Mouse (Mus musculus): ENCODE data around the gene Ap2b1. TPM values are rescaled to one million over a fixed set of nuclear protein-coding genes. Genes with fewer than 3 reads are reported as not detected.

Ap2b1 gene
- polyA plus RNA-seq, 1 experiment from 2014 or later = 65.1 TPM

- Histone ChIP-seq H3K36me3 (ENCODE audit: control insufficient read depth, insufficient read depth, low read length) (peaks cover 58% of the 10 kb centered on the region), H3K9ac (ENCODE audit: low read length) (no peak overlapping the region), H3K4me3 (ENCODE audit: low read depth, low read length) (no peak overlapping the region), H3K4me2 (ENCODE audit: low read length) (no peak overlapping the region), H3K27me3 (replicated peaks; ENCODE audit: control insufficient read depth, insufficient read depth, low read length) (no peaks in the 10 kb centered on the region), H3K27ac (ENCODE audit: low read depth) (no peak overlapping the region), H3K4me1 (replicated peaks; ENCODE audit: control insufficient read depth, insufficient read depth, low read length) (no peaks in the 10 kb centered on the region), H3K9me3 (ENCODE audit: control insufficient read depth, low read length) (no peaks in the 10 kb centered on the region)
- ATAC-seq (replicated peaks; ENCODE audit: low FRiP score, low TSS enrichment, low read depth) (no peak), DNase-seq (ENCODE audit: low spot score) (no peak)
- 83% methylated on average over 5 of the region's 5 CpGs for WGBS
Observed at GRCm38 (mm10) chr11:83398724-83399123, 99.9 kb downstream of the Ap2b1 start.

GRCm38 (mm10) chr11:83403787-83404186 lies 105.0 kb downstream of the Ap2b1 start:
- H3K4me2 ChIP-seq (ENCODE audit: low read length) = no peak overlapping the region
- H3K27ac ChIP-seq (ENCODE audit: low read depth) = no peak overlapping the region
- H3K36me3 ChIP-seq (ENCODE audit: control insufficient read depth, insufficient read depth, low read length) = peaks cover 23% of the 10 kb centered on the region
- ATAC-seq (replicated peaks; ENCODE audit: low FRiP score, low TSS enrichment, low read depth) (no peak), DNase-seq (ENCODE audit: low spot score) (no peak)
- H3K27me3 ChIP-seq (replicated peaks; ENCODE audit: control insufficient read depth, insufficient read depth, low read length) = no peaks in the 10 kb centered on the region
- H3K4me1 ChIP-seq (replicated peaks; ENCODE audit: control insufficient read depth, insufficient read depth, low read length) = no peaks in the 10 kb centered on the region
- 78% methylated on average over 7 of the region's 7 CpGs for WGBS
- H3K9me3 ChIP-seq (ENCODE audit: control insufficient read depth, low read length) = no peaks in the 10 kb centered on the region
- no peak overlapping the region for H3K9ac ChIP-seq (ENCODE audit: low read length)
- no peak overlapping the region for H3K4me3 ChIP-seq (ENCODE audit: low read depth, low read length)

- no peak for DNase-seq (ENCODE audit: low spot score)
- Histone ChIP-seq H3K4me1 (replicated peaks; ENCODE audit: control insufficient read depth, insufficient read depth, low read length) (peaks cover 5% of the 10 kb centered on the region; the same call in 1 of the 2 replicates), H3K27me3 (replicated peaks; ENCODE audit: control insufficient read depth, insufficient read depth, low read length) (0 out of 2 replicates have a peak, but pooled peaks cover 10% of the 10 kb centered on the region), H3K9ac (ENCODE audit: low read length) (no peak overlapping the region), H3K4me2 (ENCODE audit: low read length) (no peak overlapping the region), H3K27ac (ENCODE audit: low read depth) (no peak overlapping the region), H3K36me3 (ENCODE audit: control insufficient read depth, insufficient read depth, low read length) (peaks cover 17% of the 10 kb centered on the region), H3K4me3 (ENCODE audit: low read depth, low read length) (no peak overlapping the region), H3K9me3 (ENCODE audit: control insufficient read depth, low read length) (no peaks in the 10 kb centered on the region)
- no peak for ATAC-seq (replicated peaks; ENCODE audit: low FRiP score, low TSS enrichment, low read depth)
- WGBS = 54% methylated on average over 3 of the region's 3 CpGs
Observed at GRCm38 (mm10) chr11:83406391-83406790, 107.6 kb downstream of the Ap2b1 start.

- no peak overlapping the region for H3K27ac ChIP-seq (ENCODE audit: low read depth)
- WGBS = 33% methylated on average over 8 of the region's 8 CpGs
- H3K4me2 ChIP-seq (ENCODE audit: low read length) = no peak overlapping the region
- DNase-seq (ENCODE audit: low spot score) (no peak), ATAC-seq (replicated peaks; ENCODE audit: low FRiP score, low TSS enrichment, low read depth) (no peak)
- H3K36me3 ChIP-seq (ENCODE audit: control insufficient read depth, insufficient read depth, low read length) = peaks cover 6% of the 10 kb centered on the region
- no peak overlapping the region for H3K9ac ChIP-seq (ENCODE audit: low read length)
- peaks cover 5% of the 10 kb centered on the region; the same call in 1 of the 2 replicates for H3K4me1 ChIP-seq (replicated peaks; ENCODE audit: control insufficient read depth, insufficient read depth, low read length)
- H3K4me3 ChIP-seq (ENCODE audit: low read depth, low read length) = no peak overlapping the region
- no peaks in the 10 kb centered on the region for H3K9me3 ChIP-seq (ENCODE audit: control insufficient read depth, low read length)
- H3K27me3 ChIP-seq (replicated peaks; ENCODE audit: control insufficient read depth, insufficient read depth, low read length) = 0 out of 2 replicates have a peak, but pooled peaks cover 10% of the 10 kb centered on the region
Observed at GRCm38 (mm10) chr11:83408242-83408641, 109.4 kb downstream of the Ap2b1 start.

- DNase-seq (ENCODE audit: low spot score) = peak; percentile 71
- Histone ChIP-seq H3K27me3 (replicated peaks; ENCODE audit: control insufficient read depth, insufficient read depth, low read length) (0 out of 2 replicates have a peak, but pooled peaks cover 10% of the 10 kb centered on the region), H3K4me2 (ENCODE audit: low read length) (peak within 1 kb of the TSS; percentile 87), H3K9me3 (ENCODE audit: control insufficient read depth, low read length) (no peaks in the 10 kb centered on the region), H3K36me3 (ENCODE audit: control insufficient read depth, insufficient read depth, low read length) (no peaks in the 10 kb centered on the region), H3K4me1 (replicated peaks; ENCODE audit: control insufficient read depth, insufficient read depth, low read length) (peaks cover 5% of the 10 kb centered on the region; the same call in 1 of the 2 replicates), H3K9ac (ENCODE audit: low read length) (peak within 1 kb of the TSS; percentile 62), H3K27ac (ENCODE audit: low read depth) (no peak within 1 kb of the TSS), H3K4me3 (ENCODE audit: low read depth, low read length) (peak within 1 kb of the TSS; percentile 71)
- peak; percentile 61 for ATAC-seq (replicated peaks; ENCODE audit: low FRiP score, low TSS enrichment, low read depth)
- WGBS = 2% methylated on average over 28 of the region's 44 CpGs
Observed at GRCm38 (mm10) chr11:83409087-83409754, 110.4 kb downstream of the Ap2b1 start, which contains the start of gene Rasl10b. Rasl10b (plus strand) TSS chr11:83409137.

GRCm38 (mm10) chr11:83409792-83410291 lies 111.0 kb downstream of the Ap2b1 start:
- H3K27ac ChIP-seq (ENCODE audit: low read depth) = no peak overlapping the region
- no peaks in the 10 kb centered on the region for H3K36me3 ChIP-seq (ENCODE audit: control insufficient read depth, insufficient read depth, low read length)
- H3K9me3 ChIP-seq (ENCODE audit: control insufficient read depth, low read length) = no peaks in the 10 kb centered on the region
- peaks cover 5% of the 10 kb centered on the region; the same call in 1 of the 2 replicates for H3K4me1 ChIP-seq (replicated peaks; ENCODE audit: control insufficient read depth, insufficient read depth, low read length)
- peak overlapping the region; percentile 62 for H3K9ac ChIP-seq (ENCODE audit: low read length)
- peak overlapping the region; percentile 71 for H3K4me3 ChIP-seq (ENCODE audit: low read depth, low read length)
- WGBS = 2% methylated on average over 26 of the region's 40 CpGs
- peak; percentile 66 for DNase-seq (ENCODE audit: low spot score)
- 0 out of 2 replicates have a peak, but pooled peaks cover 10% of the 10 kb centered on the region for H3K27me3 ChIP-seq (replicated peaks; ENCODE audit: control insufficient read depth, insufficient read depth, low read length)
- peak overlapping the region; percentile 87 for H3K4me2 ChIP-seq (ENCODE audit: low read length)
- peak; percentile 38; the same call in 1 of the 2 replicates for ATAC-seq (replicated peaks; ENCODE audit: low FRiP score, low TSS enrichment, low read depth)

GRCm38 (mm10) chr11:83410510-83410909 lies 111.7 kb downstream of the Ap2b1 start:
- Histone ChIP-seq H3K4me2 (ENCODE audit: low read length) (peak overlapping the region; percentile 87), H3K27me3 (replicated peaks; ENCODE audit: control insufficient read depth, insufficient read depth, low read length) (0 out of 2 replicates have a peak, but pooled peaks cover 10% of the 10 kb centered on the region), H3K27ac (ENCODE audit: low read depth) (no peak overlapping the region), H3K36me3 (ENCODE audit: control insufficient read depth, insufficient read depth, low read length) (no peaks in the 10 kb centered on the region), H3K9ac (ENCODE audit: low read length) (no peak overlapping the region), H3K4me3 (ENCODE audit: low read depth, low read length) (peak overlapping the region; percentile 71; the same call in 1 of the 2 replicates), H3K4me1 (replicated peaks; ENCODE audit: control insufficient read depth, insufficient read depth, low read length) (peaks cover 5% of the 10 kb centered on the region; the same call in 1 of the 2 replicates), H3K9me3 (ENCODE audit: control insufficient read depth, low read length) (no peaks in the 10 kb centered on the region)
- no peak for ATAC-seq (replicated peaks; ENCODE audit: low FRiP score, low TSS enrichment, low read depth)
- 44% methylated on average over 6 of the region's 6 CpGs for WGBS
- DNase-seq (ENCODE audit: low spot score) = no peak

GRCm38 (mm10) chr11:83417080-83417479 lies 118.3 kb downstream of the Ap2b1 start:
- DNase-seq (ENCODE audit: low spot score) (peak; percentile 85), ATAC-seq (replicated peaks; ENCODE audit: low FRiP score, low TSS enrichment, low read depth) (no peak)
- WGBS = 5% methylated on average over 5 of the region's 5 CpGs
- Histone ChIP-seq H3K9ac (ENCODE audit: low read length) (no peak overlapping the region), H3K27ac (ENCODE audit: low read depth) (no peak overlapping the region), H3K4me2 (ENCODE audit: low read length) (no peak overlapping the region), H3K36me3 (ENCODE audit: control insufficient read depth, insufficient read depth, low read length) (no peaks in the 10 kb centered on the region), H3K4me3 (ENCODE audit: low read depth, low read length) (no peak overlapping the region), H3K9me3 (ENCODE audit: control insufficient read depth, low read length) (no peaks in the 10 kb centered on the region), H3K27me3 (replicated peaks; ENCODE audit: control insufficient read depth, insufficient read depth, low read length) (peaks cover 36% of the 10 kb centered on the region), H3K4me1 (replicated peaks; ENCODE audit: control insufficient read depth, insufficient read depth, low read length) (no peaks in the 10 kb centered on the region)
